Mouse (Mus musculus): ENCODE measurements around the gene Dnajc7.

DNA sequence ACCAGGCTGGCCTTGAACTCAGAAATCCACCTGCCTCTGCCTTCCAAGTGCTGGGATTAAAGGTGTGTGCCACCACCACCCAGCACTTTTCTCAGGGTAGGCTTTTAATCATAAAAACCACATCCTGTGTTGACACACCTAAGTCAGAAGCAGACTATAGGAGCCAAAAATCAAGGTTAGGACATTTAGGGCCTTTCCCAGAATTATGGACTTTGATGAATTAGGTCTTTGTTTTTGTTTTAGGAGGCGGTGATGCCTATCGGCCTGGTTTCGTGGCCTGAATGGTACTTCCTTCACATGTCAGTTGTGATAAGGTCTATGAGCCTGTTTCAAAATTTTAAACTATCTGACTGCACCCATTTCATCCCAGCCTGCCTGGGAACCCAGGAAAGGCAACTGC lies 45.8 kb downstream of the Dnajc7 start:
- no peak for TF ChIP-seq POLR2A (IDR thresholded peaks at IDR 0.05; ENCODE audit: insufficient read length, low read depth)
- no peak for TF ChIP-seq MAX (IDR thresholded peaks at IDR 0.05; ENCODE audit: low read depth)
- no peak for TF ChIP-seq TCF12 (IDR thresholded peaks at IDR 0.05; ENCODE audit: insufficient read depth, poor library complexity, severe bottlenecking)
- no peak for TF ChIP-seq MYOD1 (IDR thresholded peaks at IDR 0.05; ENCODE audit: control insufficient read depth in 1 of 3, insufficient read length in 2 of 3, low read depth in 2 of 3)
- no peak for TF ChIP-seq USF1 (IDR thresholded peaks at IDR 0.05; ENCODE audit: low read depth)
